Mouse (Mus musculus) kidney, adult 9 months (tissue): ENCODE data around the gene Lama5.
"Not testable (repeated sequence)": the region's sequence is repeated elsewhere in the genome, so short reads cannot be mapped to it uniquely, and the experiment has no call there.

ENCODE experiments used
- DNase-seq: peaks from one replicate; pipeline ENCODE4 v3.0.0; 2022

Lama5 gene

GRCm38 (mm10) chr2:180225762-180226378 is at the start of gene Lama5:
TSS of gene Lama5 (minus strand) at chr2:180225859.
- DNase-seq: peak; percentile 84

GRCm38 (mm10) chr2:180274523-180274922 is 48.9 kb upstream of the Lama5 start:
- no peak for DNase-seq

- DNase-seq: peak; percentile 97
These were observed 48.0 kb upstream of the Lama5 start, which contains the start of gene Cables2 for GRCm38 (mm10) chr2:180273394-180274244. TSS of gene Cables2 (minus strand) at chr2:180273496.

- DNase-seq: peak; percentile 67
These were observed 47.2 kb upstream of the Lama5 start for GRCm38 (mm10) chr2:180272884-180273321.

GRCm38 (mm10) chr2:180271804-180272395 is 46.2 kb upstream of the Lama5 start:
- no peak for DNase-seq

- no peak for DNase-seq
These were observed 45.0 kb upstream of the Lama5 start for GRCm38 (mm10) chr2:180270537-180271255.

- no peak for DNase-seq
These were observed 43.7 kb upstream of the Lama5 start for GRCm38 (mm10) chr2:180269329-180269728.

GRCm38 (mm10) chr2:180267955-180268354 is 42.3 kb upstream of the Lama5 start:
- DNase-seq: no peak

- no peak for DNase-seq
These were observed 37.2 kb upstream of the Lama5 start for GRCm38 (mm10) chr2:180262891-180263290.

- peak; percentile 56 for DNase-seq
These were observed 36.8 kb upstream of the Lama5 start for GRCm38 (mm10) chr2:180262441-180262840.

GRCm38 (mm10) chr2:180261901-180262300 is 36.2 kb upstream of the Lama5 start:
- DNase-seq: no peak

- no peak for DNase-seq
These were observed 35.2 kb upstream of the Lama5 start for GRCm38 (mm10) chr2:180260610-180261480.

- DNase-seq: not testable (repeated sequence)
These were observed 34.4 kb upstream of the Lama5 start for GRCm38 (mm10) chr2:180259826-180260609.

- not testable (repeated sequence) for DNase-seq
These were observed 33.4 kb upstream of the Lama5 start for GRCm38 (mm10) chr2:180258951-180259484.

- DNase-seq: no peak
These were observed 32.6 kb upstream of the Lama5 start for GRCm38 (mm10) chr2:180257963-180258865.

GRCm38 (mm10) chr2:180257001-180257521 is 31.4 kb upstream of the Lama5 start, which contains the start of gene Rps21:
TSS of gene Rps21 (plus strand) at chr2:180257377.
- peak; percentile 99 for DNase-seq

- peak; percentile 54 for DNase-seq
These were observed 30.8 kb upstream of the Lama5 start for GRCm38 (mm10) chr2:180256296-180257000.

- DNase-seq: peak; percentile 78
These were observed 30.0 kb upstream of the Lama5 start for GRCm38 (mm10) chr2:180255701-180256100.
